Mouse (Mus musculus) neural tube, embryonic 14.5 days (tissue): Measurements from ENCODE around the gene Mks1. TPM values are rescaled to one million over a fixed set of nuclear protein-coding genes. Genes with fewer than 3 reads are reported as not detected.
A peak's percentile ranks its signal among the peaks of the same experiment; 100 is the strongest.

Source experiments
- ATAC-seq: fragments of 200-750 bp; cut with Nextera tagmentation; 2 replicates; pipeline ENCODE4 v1.8.0; 2017; ENCODE audit warnings: low read depth, mild to moderate bottlenecking, moderate TSS enrichment, moderate library complexity
- H3K27ac ChIP-seq: fragments of 300-500 bp; sonication (generic); 2 replicates; pipeline ENCODE4 v1.5.1; 2014; ENCODE audit warnings: low read depth, mild to moderate bottlenecking, control low read depth, low read length, moderate library complexity, mixed read lengths
- H3K27me3 ChIP-seq: fragments of 300-500 bp; sonication (generic); 2 replicates; pipeline ENCODE4 v1.6.1; 2014; ENCODE audit warnings: low read length; ENCODE audit not compliant: control insufficient read depth, insufficient read depth
- H3K36me3 ChIP-seq: fragments of 300-500 bp; sonication (generic); 2 replicates; pipeline ENCODE4 v1.6.1; 2014; ENCODE audit warnings: low read length, mixed read lengths; ENCODE audit not compliant: control insufficient read depth, insufficient read depth
- H3K4me1 ChIP-seq: fragments of 300-500 bp; sonication (generic); 2 replicates; pipeline ENCODE4 v1.6.1; 2014; ENCODE audit warnings: low read length; ENCODE audit not compliant: control insufficient read depth, insufficient read depth
- H3K4me2 ChIP-seq: fragments of 300-500 bp; sonication (generic); 2 replicates; pipeline ENCODE4 v1.6.1; 2014; ENCODE audit warnings: mild to moderate bottlenecking, low read depth, low read length, control low read depth
- H3K4me3 ChIP-seq: fragments of 300-500 bp; sonication (generic); 2 replicates; pipeline ENCODE4 v1.5.1; 2014; ENCODE audit warnings: low read depth, low read length, control low read depth, mixed read lengths
- H3K9ac ChIP-seq: fragments of 300-500 bp; sonication (generic); replicated peaks from 2 replicates; pipeline ENCODE4 v1.6.1; 2014; ENCODE audit warnings: low read depth, mild to moderate bottlenecking, control low read depth, low read length, mixed read lengths
- H3K9me3 ChIP-seq: fragments of 300-500 bp; sonication (generic); 2 replicates; pipeline ENCODE4 v1.6.1; 2016; ENCODE audit warnings: low read length; ENCODE audit not compliant: control insufficient read depth
- WGBS: fragments of 180-500 bp; shearing (Covaris S2); extraction: QIAGEN DNeasy Blood & Tissue Kit; methylation state at CpG from one replicate; pipeline ENCODE4 v1.1.7; 2014; 5-methylcytosine and 5-hydroxymethylcytosine counted together
- polyA plus RNA-seq: library from polyadenylated mRNA; unstranded; fragments of >200 nt; fragmentation: Nextera tagmentation; extraction: Ambion mirVana; gene quantifications from 2 replicates; pipeline ENCODE4 v1.2.1, GENCODE M21; 2014

Mks1 gene
- polyA plus RNA-seq: 10.4 and 11.1 TPM in 2 replicates

GRCm38 (mm10) chr11:87852690-87853596 lies at the start of gene Mks1:
TSS of gene Mks1 (plus strand) at chr11:87853215.
- 5% methylated on average over 40 of the region's 40 CpGs for WGBS

DNA sequence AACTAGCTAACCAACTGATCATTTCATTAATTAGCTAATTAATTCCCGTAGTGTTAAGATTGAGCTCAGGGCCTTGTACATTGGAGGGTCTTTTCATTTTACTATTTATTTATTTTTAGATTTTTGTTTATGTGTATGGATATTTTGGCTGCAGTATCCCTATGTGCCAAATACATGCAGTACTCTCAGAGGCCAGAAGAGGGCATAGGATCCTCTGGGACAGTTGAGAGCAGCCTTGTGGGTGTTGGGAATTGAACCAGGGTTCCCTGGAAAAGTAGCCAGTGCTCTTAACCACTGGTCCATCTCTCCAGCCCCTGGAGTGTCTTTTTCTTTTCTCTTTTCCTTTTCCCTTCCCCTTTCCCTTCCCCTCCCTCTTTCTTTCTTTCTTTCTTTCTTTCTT lies 47.6 kb upstream of the Mks1 start:
- no peak overlapping the region for H3K4me3 ChIP-seq
- no peaks in the 10 kb centered on the region for H3K27me3 ChIP-seq
- 55% methylated on average over 1 of the region's 1 CpGs for WGBS
- H3K27ac ChIP-seq: no peak overlapping the region
- H3K9me3 ChIP-seq: no peaks in the 10 kb centered on the region
- H3K9ac ChIP-seq: no peak overlapping the region
- H3K36me3 ChIP-seq: no peaks in the 10 kb centered on the region
- no peaks in the 10 kb centered on the region for H3K4me1 ChIP-seq
- no peak overlapping the region for H3K4me2 ChIP-seq
- no peak for ATAC-seq

More at GRCm38 (mm10) chr11:87852690-87853596, at the start of gene Mks1:
- Histone ChIP-seq H3K4me1 (0 out of 2 replicates have a peak, but pooled peaks cover 3% of the 10 kb centered on the region), H3K4me2 (peak within 1 kb of the TSS; percentile 63), H3K36me3 (0 out of 2 replicates have a peak, but pooled peaks cover 2% of the 10 kb centered on the region), H3K27ac (peak within 1 kb of the TSS; percentile 41; the same call in 1 of the 2 replicates), H3K27me3 (no peaks in the 10 kb centered on the region), H3K9me3 (no peaks in the 10 kb centered on the region), H3K9ac (peak within 1 kb of the TSS; percentile 43), H3K4me3 (peak within 1 kb of the TSS; percentile 51)
- peak; percentile 98 for ATAC-seq

GRCm38 (mm10) chr11:87807433-87807832 lies 45.6 kb upstream of the Mks1 start:
- Histone ChIP-seq H3K9me3 (no peaks in the 10 kb centered on the region), H3K4me2 (no peak overlapping the region), H3K4me1 (no peaks in the 10 kb centered on the region), H3K36me3 (no peaks in the 10 kb centered on the region), H3K4me3 (no peak overlapping the region), H3K27ac (no peak overlapping the region), H3K27me3 (no peaks in the 10 kb centered on the region), H3K9ac (no peak overlapping the region)
- ATAC-seq: no peak
- 91% methylated on average over 6 of the region's 6 CpGs for WGBS

DNA sequence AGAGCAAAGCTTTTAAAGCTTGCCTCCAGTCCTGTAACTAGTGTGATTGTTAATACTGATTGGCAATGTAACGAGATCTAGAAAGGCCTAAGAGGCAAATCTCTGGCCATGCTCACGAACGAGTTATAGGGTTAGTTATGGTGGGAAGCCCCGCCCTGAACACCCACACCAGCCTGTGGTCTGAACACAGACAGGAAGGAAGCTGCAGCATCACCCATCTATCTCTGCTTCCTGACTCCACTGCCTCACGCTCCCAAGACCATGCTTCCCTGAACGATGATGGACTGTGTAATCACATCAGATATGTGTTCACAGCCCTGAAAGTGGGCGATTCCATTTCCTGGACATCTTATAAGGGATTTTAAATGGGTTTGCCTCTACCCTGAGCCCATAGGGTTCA lies 44.8 kb upstream of the Mks1 start:
- H3K9me3 ChIP-seq: no peaks in the 10 kb centered on the region
- 89% methylated on average over 7 of the region's 7 CpGs for WGBS
- H3K4me3 ChIP-seq: no peak overlapping the region
- H3K27me3 ChIP-seq: no peaks in the 10 kb centered on the region
- no peak overlapping the region for H3K9ac ChIP-seq
- H3K4me1 ChIP-seq: no peaks in the 10 kb centered on the region
- H3K4me2 ChIP-seq: no peak overlapping the region
- no peaks in the 10 kb centered on the region for H3K36me3 ChIP-seq
- ATAC-seq: no peak
- H3K27ac ChIP-seq: no peak overlapping the region

GRCm38 (mm10) chr11:87811396-87811795 lies 41.6 kb upstream of the Mks1 start:
- H3K27me3 ChIP-seq: no peaks in the 10 kb centered on the region
- 49% methylated on average over 4 of the region's 4 CpGs for WGBS
- H3K36me3 ChIP-seq: no peaks in the 10 kb centered on the region
- ATAC-seq: no peak
- no peak overlapping the region for H3K4me3 ChIP-seq
- no peaks in the 10 kb centered on the region for H3K9me3 ChIP-seq
- no peaks in the 10 kb centered on the region for H3K4me1 ChIP-seq
- H3K9ac ChIP-seq: no peak overlapping the region
- H3K27ac ChIP-seq: no peak overlapping the region
- no peak overlapping the region for H3K4me2 ChIP-seq

- Histone ChIP-seq H3K9ac (no peak overlapping the region), H3K4me1 (no peaks in the 10 kb centered on the region), H3K27ac (no peak overlapping the region), H3K4me3 (no peak overlapping the region), H3K9me3 (no peaks in the 10 kb centered on the region), H3K4me2 (no peak overlapping the region), H3K36me3 (no peaks in the 10 kb centered on the region), H3K27me3 (no peaks in the 10 kb centered on the region)
- WGBS: 58% methylated on average over 8 of the region's 8 CpGs
- ATAC-seq: no peak
These were observed 38.2 kb upstream of the Mks1 start for GRCm38 (mm10) chr11:87814831-87815230.

GRCm38 (mm10) chr11:87816707-87817442 lies 36.1 kb upstream of the Mks1 start:
- Histone ChIP-seq H3K4me1 (no peaks in the 10 kb centered on the region), H3K9ac (peak overlapping the region; percentile 34; the same call in 1 of the 2 replicates), H3K36me3 (no peaks in the 10 kb centered on the region), H3K4me2 (peak overlapping the region; percentile 52), H3K9me3 (no peaks in the 10 kb centered on the region), H3K4me3 (peak overlapping the region; percentile 26), H3K27me3 (no peaks in the 10 kb centered on the region), H3K27ac (no peak overlapping the region)
- 2% methylated on average over 30 of the region's 31 CpGs for WGBS
- ATAC-seq: peak; percentile 85

DNA sequence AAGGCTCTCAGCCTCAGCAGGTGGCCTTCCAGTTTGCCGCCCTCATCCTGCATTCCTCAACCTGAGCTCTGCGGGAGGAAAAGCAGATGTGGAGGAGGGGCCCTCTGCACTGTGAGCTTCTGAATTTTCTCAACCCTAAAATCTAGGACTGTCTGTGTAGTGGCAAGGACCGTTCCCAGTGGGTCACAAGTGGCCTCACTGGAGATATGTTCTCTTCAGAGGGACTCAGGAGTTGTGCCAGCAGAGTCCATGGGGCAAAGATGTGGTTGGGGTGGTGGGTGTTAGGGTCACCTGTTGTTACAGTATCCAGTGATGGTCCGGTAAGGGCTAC lies 35.6 kb upstream of the Mks1 start:
- Histone ChIP-seq H3K9me3 (no peaks in the 10 kb centered on the region), H3K36me3 (no peaks in the 10 kb centered on the region), H3K4me2 (peak overlapping the region; percentile 52), H3K27me3 (no peaks in the 10 kb centered on the region), H3K9ac (peak overlapping the region; percentile 34; the same call in 1 of the 2 replicates), H3K27ac (no peak overlapping the region), H3K4me3 (peak overlapping the region; percentile 26), H3K4me1 (no peaks in the 10 kb centered on the region)
- 0 out of 2 replicates have a peak, but pooled peaks have one; percentile 31 for ATAC-seq
- WGBS: 28% methylated on average over 4 of the region's 4 CpGs

GRCm38 (mm10) chr11:87821502-87821901 lies 31.5 kb upstream of the Mks1 start:
- H3K9me3 ChIP-seq: no peaks in the 10 kb centered on the region
- H3K4me1 ChIP-seq: no peaks in the 10 kb centered on the region
- no peak overlapping the region for H3K4me2 ChIP-seq
- 51% methylated on average over 5 of the region's 5 CpGs for WGBS
- ATAC-seq: no peak
- no peaks in the 10 kb centered on the region for H3K36me3 ChIP-seq
- no peaks in the 10 kb centered on the region for H3K27me3 ChIP-seq
- H3K9ac ChIP-seq: no peak overlapping the region
- no peak overlapping the region for H3K27ac ChIP-seq
- no peak overlapping the region for H3K4me3 ChIP-seq
